Mouse (Mus musculus) hindbrain, embryonic 15.5 days (tissue): ENCODE measurements around the gene Psmg3. TPM values are rescaled to one million over a fixed set of nuclear protein-coding genes. Genes with fewer than 3 reads are reported as not detected.

Source experiments
- ATAC-seq: fragments of 200-750 bp; cut with Nextera tagmentation; 2 replicates; pipeline ENCODE4 v1.8.0; 2017; ENCODE audit warnings: low read depth, moderate number of reproducible peaks, moderate TSS enrichment; ENCODE audit not compliant: low FRiP score
- H3K27ac ChIP-seq: fragments of 300-500 bp; sonication (generic); replicated peaks from 2 replicates; pipeline ENCODE4 v1.5.1; 2015; ENCODE audit warnings: mild to moderate bottlenecking, inconsistent platforms
- H3K27me3 ChIP-seq: fragments of 300-500 bp; sonication (generic); 2 replicates; pipeline ENCODE4 v1.6.1; 2015; ENCODE audit warnings: control low read depth, inconsistent platforms
- H3K36me3 ChIP-seq: fragments of 300-500 bp; sonication (generic); 2 replicates; pipeline ENCODE4 v1.6.1; 2015; ENCODE audit warnings: control low read depth, inconsistent platforms
- H3K4me1 ChIP-seq: fragments of 300-500 bp; sonication (generic); replicated peaks from 2 replicates; pipeline ENCODE4 v1.6.1; 2015; ENCODE audit warnings: control low read depth, inconsistent platforms
- H3K4me2 ChIP-seq: fragments of 300-500 bp; sonication (generic); 2 replicates; pipeline ENCODE4 v1.6.1; 2015; ENCODE audit warnings: moderate library complexity, mild to moderate bottlenecking, inconsistent platforms
- H3K4me3 ChIP-seq: fragments of 300-500 bp; sonication (generic); 2 replicates; pipeline ENCODE4 v1.5.1; 2015; ENCODE audit warnings: mild to moderate bottlenecking, inconsistent platforms
- H3K9ac ChIP-seq: fragments of 300-500 bp; sonication (generic); 2 replicates; pipeline ENCODE4 v1.6.1; 2015; ENCODE audit warnings: inconsistent platforms
- H3K9me3 ChIP-seq: fragments of 300-500 bp; sonication (generic); 2 replicates; pipeline ENCODE4 v1.6.1; 2016; ENCODE audit warnings: control low read depth, inconsistent platforms
- WGBS: fragments of 180-500 bp; shearing (Covaris S2); methylation state at CpG from one replicate; pipeline ENCODE4 v1.1.7; 2015; 5-methylcytosine and 5-hydroxymethylcytosine counted together
- polyA plus RNA-seq: library from polyadenylated mRNA; unstranded; fragments of >200 nt; fragmentation: Nextera tagmentation; extraction: Ambion mirVana; gene quantifications from 2 replicates; pipeline ENCODE4 v1.2.1, GENCODE M21; 2015

Psmg3 gene
- 67.4 and 71.0 TPM in 2 replicates for polyA plus RNA-seq

DNA sequence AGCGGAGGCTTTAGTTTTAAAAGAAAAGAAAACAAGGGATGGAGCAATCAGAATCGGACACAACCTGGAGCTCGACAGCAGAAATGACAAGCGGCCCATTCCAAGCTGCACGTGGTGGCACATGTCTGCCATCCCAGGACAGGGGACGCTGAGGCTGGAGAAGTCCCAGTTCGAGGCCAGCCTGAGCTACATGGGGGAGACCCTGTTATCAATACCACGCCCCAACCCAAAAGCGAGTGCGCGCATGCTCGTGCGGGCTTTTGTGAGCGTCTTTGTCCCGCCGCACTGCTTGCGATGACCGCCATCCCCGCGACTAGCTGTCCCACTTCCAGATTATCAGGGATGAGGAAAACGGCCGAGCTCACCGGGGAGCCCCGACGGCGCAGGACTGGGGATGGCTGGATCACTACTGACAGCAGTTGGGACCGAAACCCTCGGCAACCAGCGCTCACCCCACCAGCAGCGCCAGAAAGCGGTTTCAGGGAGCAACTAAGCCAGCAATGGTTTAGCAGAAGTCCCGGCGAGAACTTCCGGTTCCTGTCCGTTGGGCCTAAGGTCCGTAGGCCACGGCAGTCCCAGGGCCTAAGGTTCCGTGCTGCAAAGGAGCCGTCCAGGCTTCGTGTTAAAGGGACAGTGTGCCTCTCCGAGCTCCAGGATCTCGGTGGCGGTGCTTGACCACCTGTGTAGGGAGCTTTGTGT lies at the start of gene Psmg3, which contains the start of gene Gm26938:
Psmg3 (minus strand) TSS at position 529 of the 699 bp plus-strand sequence.
Gm26938 (minus strand) TSS at position 51 of the 699 bp plus-strand sequence.
- Histone ChIP-seq H3K9me3 (no peaks in the 10 kb centered on the region), H3K4me1 (peaks cover 17% of the 10 kb centered on the region), H3K9ac (peak within 1 kb of the TSS; percentile 93), H3K4me2 (peak within 1 kb of the TSS; percentile 98), H3K36me3 (peaks cover 6% of the 10 kb centered on the region; the same call in 1 of the 2 replicates), H3K27me3 (0 out of 2 replicates have a peak, but pooled peaks cover 3% of the 10 kb centered on the region), H3K27ac (peak within 1 kb of the TSS; percentile 86), H3K4me3 (peak within 1 kb of the TSS; percentile 90)
- peak; percentile 85 for ATAC-seq
- under 1% methylated on average over 43 of the region's 43 CpGs for WGBS

DNA sequence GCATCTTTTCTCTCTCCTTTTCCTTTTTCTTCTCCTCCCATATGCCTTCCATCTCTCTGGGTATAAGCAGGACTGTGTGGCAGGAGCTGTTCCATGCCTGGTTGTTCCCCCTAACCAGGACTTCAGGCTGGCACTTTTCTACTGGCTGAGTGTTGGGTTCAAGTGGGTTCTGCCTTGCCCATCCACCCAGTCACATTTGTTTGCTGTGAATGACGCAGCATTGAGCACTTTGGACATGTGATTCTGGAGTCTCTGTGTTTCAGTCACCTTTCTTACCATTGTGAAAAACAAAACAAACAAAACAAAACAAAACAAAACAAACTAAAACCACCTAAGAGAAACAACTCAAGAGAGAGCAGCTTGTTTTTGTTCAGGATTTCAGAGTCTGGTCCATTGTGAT lies 44.8 kb upstream of the Psmg3 start:
- no peaks in the 10 kb centered on the region for H3K9me3 ChIP-seq
- H3K9ac ChIP-seq, result no peak overlapping the region
- H3K4me2 ChIP-seq, result no peak overlapping the region
- WGBS, result 90% methylated on average over 1 of the region's 1 CpGs
- no peak overlapping the region for H3K27ac ChIP-seq
- no peak overlapping the region for H3K4me3 ChIP-seq
- no peaks in the 10 kb centered on the region for H3K4me1 ChIP-seq
- no peaks in the 10 kb centered on the region for H3K36me3 ChIP-seq
- no peaks in the 10 kb centered on the region; the same call in 1 of the 2 replicates for H3K27me3 ChIP-seq
- ATAC-seq, result no peak

- 30% methylated on average over 4 of the region's 4 CpGs for WGBS
- no peaks in the 10 kb centered on the region for H3K4me1 ChIP-seq
Observed at GRCm38 (mm10) chr5:139870886-139871285, 44.2 kb upstream of the Psmg3 start.

DNA sequence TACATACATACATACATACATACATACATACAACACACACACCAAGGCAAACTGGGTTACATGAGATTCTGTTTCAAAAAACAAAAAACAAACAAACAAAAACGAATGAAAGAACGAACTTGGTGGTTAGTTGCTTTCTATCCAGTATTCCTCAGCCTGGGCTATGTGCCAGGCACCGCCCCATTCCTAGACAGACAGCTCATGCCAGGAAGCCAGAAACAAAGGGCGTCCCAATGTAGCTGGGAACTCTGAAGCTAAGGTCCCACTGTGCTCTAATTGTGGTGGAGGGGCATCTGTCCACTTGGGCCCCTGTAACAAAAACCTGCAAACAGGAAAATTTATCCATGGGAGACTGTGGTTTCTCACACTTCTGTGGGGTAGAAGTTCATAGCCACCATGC lies 36.1 kb upstream of the Psmg3 start:
- H3K9ac ChIP-seq, result no peak overlapping the region
- H3K4me3 ChIP-seq, result no peak overlapping the region
- H3K4me1 ChIP-seq, result peaks cover 12% of the 10 kb centered on the region
- no peak for ATAC-seq
- H3K36me3 ChIP-seq, result no peaks in the 10 kb centered on the region
- H3K27me3 ChIP-seq, result no peaks in the 10 kb centered on the region
- no peak overlapping the region for H3K27ac ChIP-seq
- H3K4me2 ChIP-seq, result no peak overlapping the region
- no peaks in the 10 kb centered on the region for H3K9me3 ChIP-seq
- WGBS, result 42% methylated on average over 4 of the region's 4 CpGs

More at GRCm38 (mm10) chr5:139870886-139871285, 44.2 kb upstream of the Psmg3 start:
- Histone ChIP-seq H3K4me3 (no peak overlapping the region), H3K36me3 (no peaks in the 10 kb centered on the region), H3K27ac (no peak overlapping the region), H3K9ac (no peak overlapping the region), H3K9me3 (no peaks in the 10 kb centered on the region), H3K4me2 (no peak overlapping the region), H3K27me3 (no peaks in the 10 kb centered on the region; the same call in 1 of the 2 replicates)
- no peak for ATAC-seq

GRCm38 (mm10) chr5:139860328-139861104 lies 33.8 kb upstream of the Psmg3 start:
- H3K27ac ChIP-seq, result no peak overlapping the region

GRCm38 (mm10) chr5:139849626-139850320 lies 23.1 kb upstream of the Psmg3 start:
- H3K4me1 ChIP-seq, result peaks cover 7% of the 10 kb centered on the region; the same call in 1 of the 2 replicates
- no peaks in the 10 kb centered on the region for H3K36me3 ChIP-seq
- no peak overlapping the region for H3K4me2 ChIP-seq
- 0 out of 2 replicates have a peak, but pooled peaks cover under 1% of the 10 kb centered on the region for H3K9me3 ChIP-seq
- no peak for ATAC-seq
- no peak overlapping the region for H3K27ac ChIP-seq
- H3K4me3 ChIP-seq, result no peak overlapping the region
- WGBS, result 69% methylated on average over 12 of the region's 12 CpGs
- no peak overlapping the region for H3K9ac ChIP-seq
- H3K27me3 ChIP-seq, result no peaks in the 10 kb centered on the region

More at GRCm38 (mm10) chr5:139860328-139861104, 33.8 kb upstream of the Psmg3 start:
- Histone ChIP-seq H3K4me2 (peak overlapping the region; percentile 28), H3K9me3 (no peaks in the 10 kb centered on the region), H3K4me3 (no peak overlapping the region), H3K4me1 (peaks cover 12% of the 10 kb centered on the region), H3K36me3 (no peaks in the 10 kb centered on the region), H3K9ac (no peak overlapping the region), H3K27me3 (no peaks in the 10 kb centered on the region)
- ATAC-seq, result peak; percentile 54; the same call in 1 of the 2 replicates
- WGBS, result 24% methylated on average over 15 of the region's 15 CpGs

GRCm38 (mm10) chr5:139839142-139839541 lies 12.5 kb upstream of the Psmg3 start:
- Histone ChIP-seq H3K36me3 (no peaks in the 10 kb centered on the region), H3K4me2 (no peak overlapping the region), H3K4me3 (no peak overlapping the region), H3K9ac (no peak overlapping the region), H3K9me3 (0 out of 2 replicates have a peak, but pooled peaks cover under 1% of the 10 kb centered on the region), H3K27ac (no peak overlapping the region), H3K27me3 (no peaks in the 10 kb centered on the region), H3K4me1 (no peaks in the 10 kb centered on the region)
- WGBS, result 17% methylated on average over 3 of the region's 3 CpGs
- ATAC-seq, result 0 out of 2 replicates have a peak, but pooled peaks have one; percentile 45

GRCm38 (mm10) chr5:139838476-139838892 lies 11.8 kb upstream of the Psmg3 start:
- Histone ChIP-seq H3K27ac (no peak overlapping the region), H3K4me2 (no peak overlapping the region), H3K4me1 (no peaks in the 10 kb centered on the region), H3K9me3 (no peaks in the 10 kb centered on the region), H3K9ac (no peak overlapping the region), H3K27me3 (no peaks in the 10 kb centered on the region), H3K36me3 (no peaks in the 10 kb centered on the region), H3K4me3 (no peak overlapping the region)
- WGBS, result 11% methylated on average over 2 of the region's 2 CpGs
- ATAC-seq, result peak; percentile 38; the same call in 1 of the 2 replicates

DNA sequence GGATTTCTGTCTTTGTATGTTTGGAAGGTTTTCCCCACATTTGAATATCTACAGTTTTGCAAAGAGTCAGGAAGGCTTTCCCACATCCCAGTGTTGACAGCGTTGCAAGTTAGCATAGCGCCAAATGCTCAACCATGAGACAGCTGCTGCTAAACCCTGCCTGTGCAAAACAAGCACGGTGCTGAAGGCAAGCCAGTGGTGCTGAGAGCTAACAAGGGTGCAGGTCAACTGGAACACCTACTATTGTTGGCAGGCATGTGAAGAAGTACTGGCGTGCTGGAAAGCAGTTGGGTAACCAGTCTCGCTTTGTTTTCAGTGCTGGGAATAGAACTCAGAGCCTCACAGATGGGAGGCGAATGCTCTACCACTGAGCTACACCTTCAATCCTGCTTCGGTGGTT lies 9.0 kb upstream of the Psmg3 start:
- H3K27ac ChIP-seq, result no peak overlapping the region
- no peak for ATAC-seq
- no peak overlapping the region for H3K4me2 ChIP-seq
- WGBS, result 89% methylated on average over 7 of the region's 7 CpGs
- H3K36me3 ChIP-seq, result no peaks in the 10 kb centered on the region
- no peak overlapping the region for H3K4me3 ChIP-seq
- no peak overlapping the region for H3K9ac ChIP-seq
- H3K9me3 ChIP-seq, result no peaks in the 10 kb centered on the region
- no peaks in the 10 kb centered on the region for H3K27me3 ChIP-seq
- no peaks in the 10 kb centered on the region for H3K4me1 ChIP-seq

- Histone ChIP-seq H3K36me3 (no peaks in the 10 kb centered on the region), H3K9me3 (no peaks in the 10 kb centered on the region), H3K9ac (no peak overlapping the region), H3K27me3 (0 out of 2 replicates have a peak, but pooled peaks cover 3% of the 10 kb centered on the region), H3K4me3 (no peak overlapping the region), H3K4me2 (no peak overlapping the region), H3K27ac (no peak overlapping the region), H3K4me1 (no peaks in the 10 kb centered on the region)
- 82% methylated on average over 7 of the region's 7 CpGs for WGBS
- ATAC-seq, result no peak
Observed at GRCm38 (mm10) chr5:139832125-139832524, 5.4 kb upstream of the Psmg3 start.

DNA sequence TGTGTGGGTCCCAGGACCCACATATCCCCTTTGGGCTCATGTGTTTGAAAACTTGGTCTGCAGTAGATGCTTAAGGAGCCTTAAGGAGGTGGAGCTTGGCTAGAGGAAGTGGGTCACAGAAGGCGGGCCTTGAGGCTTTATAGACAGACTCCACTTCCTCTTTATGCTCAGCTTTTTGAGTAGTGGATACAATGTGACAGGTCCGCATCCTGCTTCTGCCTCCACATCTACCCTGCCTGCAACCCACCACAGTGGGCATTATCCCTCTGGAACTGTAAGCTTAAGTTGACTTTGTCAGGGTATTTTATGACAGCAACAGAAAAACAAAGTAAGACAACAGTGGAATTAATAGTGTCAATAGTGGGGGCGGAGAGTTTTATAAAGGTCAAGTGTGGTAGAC lies 4.0 kb upstream of the Psmg3 start:
- H3K27me3 ChIP-seq, result 0 out of 2 replicates have a peak, but pooled peaks cover 3% of the 10 kb centered on the region
- no peaks in the 10 kb centered on the region for H3K36me3 ChIP-seq
- no peak overlapping the region for H3K9ac ChIP-seq
- 83% methylated on average over 3 of the region's 3 CpGs for WGBS
- no peak overlapping the region for H3K4me2 ChIP-seq
- no peak overlapping the region for H3K27ac ChIP-seq
- no peaks in the 10 kb centered on the region for H3K9me3 ChIP-seq
- no peak overlapping the region for H3K4me3 ChIP-seq
- H3K4me1 ChIP-seq, result peaks cover 4% of the 10 kb centered on the region
- no peak for ATAC-seq
